Mouse (Mus musculus) liver, adult 2 months (tissue): ENCODE measurements around the gene Vasn.
A peak's percentile ranks its signal among the peaks of the same experiment; 100 is the strongest.

Source experiments
- CTCF ChIP-seq: fragments of 200-500 bp; IDR thresholded peaks from 2 replicates; pipeline ENCODE4 v1.5.1; 2011; ENCODE audit warnings: low read depth, low read length, control low read depth
- POLR2A ChIP-seq: fragments of 200-500 bp; IDR thresholded peaks from 2 replicates; pipeline ENCODE4 v1.6.1; 2011; ENCODE audit warnings: low read length, control low read depth; ENCODE audit not compliant: insufficient read depth; ENCODE audit errors: extremely low read depth

GRCm38 (mm10) chr16:4592909-4593875 is 46.5 kb upstream of the Vasn start:
- TF ChIP-seq CTCF (peak; percentile 63), POLR2A (no peak)
